Mouse (Mus musculus) neural tube, embryonic 12.5 days (tissue): ENCODE results near the gene Hist3h2ba. TPM values are rescaled to one million over a fixed set of nuclear protein-coding genes. Genes with fewer than 3 reads are reported as not detected.
"Not testable (repeated sequence)": the region's sequence is repeated elsewhere in the genome, so short reads cannot be mapped to it uniquely, and the experiment has no call there.

Source experiments
- ATAC-seq: fragments of 200-750 bp; cut with Nextera tagmentation; 2 replicates; pipeline ENCODE4 v1.8.0; 2017; ENCODE audit warnings: low read depth, mild to moderate bottlenecking, moderate TSS enrichment, moderate library complexity; ENCODE audit not compliant: low FRiP score
- H3K27ac ChIP-seq: fragments of 300-500 bp; sonication (generic); 2 replicates; pipeline ENCODE4 v1.5.1; 2016
- H3K27me3 ChIP-seq: fragments of 300-500 bp; sonication (generic); replicated peaks from 2 replicates; pipeline ENCODE4 v1.6.1; 2016; ENCODE audit warnings: mild to moderate bottlenecking
- H3K36me3 ChIP-seq: fragments of 300-500 bp; sonication (generic); 2 replicates; pipeline ENCODE4 v1.6.1; 2016; ENCODE audit warnings: mild to moderate bottlenecking
- H3K4me1 ChIP-seq: fragments of 300-500 bp; sonication (generic); 2 replicates; pipeline ENCODE4 v1.6.1; 2016
- H3K4me2 ChIP-seq: fragments of 300-500 bp; sonication (generic); replicated peaks from 2 replicates; pipeline ENCODE4 v1.6.1; 2016; ENCODE audit warnings: mild to moderate bottlenecking
- H3K4me3 ChIP-seq: fragments of 300-500 bp; sonication (generic); 2 replicates; pipeline ENCODE4 v1.5.1; 2016
- H3K9ac ChIP-seq: fragments of 300-500 bp; sonication (generic); 2 replicates; pipeline ENCODE4 v1.6.1; 2016; ENCODE audit warnings: mild to moderate bottlenecking
- H3K9me3 ChIP-seq: fragments of 300-500 bp; sonication (generic); 2 replicates; pipeline ENCODE4 v1.6.1; 2016; ENCODE audit warnings: mild to moderate bottlenecking
- WGBS: fragments of 180-500 bp; shearing (Covaris S2); methylation state at CpG from one replicate; pipeline ENCODE4 v1.1.7; 2016; 5-methylcytosine and 5-hydroxymethylcytosine counted together
- polyA plus RNA-seq: library from polyadenylated mRNA; unstranded; fragments of >200 nt; fragmentation: Nextera tagmentation; extraction: Ambion mirVana; gene quantifications from 2 replicates; pipeline ENCODE4 v1.2.1, GENCODE M21; 2016

The Hist3h2ba gene
- polyA plus RNA-seq, 1 experiment from 2014 or later = 167 TPM

GRCm38 (mm10) chr11:58947306-58947705, 1.4 kb upstream of the Hist3h2ba start:
- Histone ChIP-seq H3K36me3 (no peaks in the 10 kb centered on the region), H3K9me3 (no peaks in the 10 kb centered on the region), H3K4me1 (peaks cover 11% of the 10 kb centered on the region), H3K9ac (0 out of 2 replicates have a peak overlapping the region, but pooled peaks have one; percentile 63), H3K4me2 (peak overlapping the region; percentile 66), H3K4me3 (0 out of 2 replicates have a peak overlapping the region, but pooled peaks have one; percentile 38), H3K27me3 (no peaks in the 10 kb centered on the region), H3K27ac (peak overlapping the region; percentile 83; the same call in 1 of the 2 replicates)
- ATAC-seq = no peak
- WGBS = 84% methylated on average over 3 of the region's 3 CpGs

GRCm38 (mm10) chr11:58947798-58948528, 757 bp upstream of the Hist3h2ba start:
- Histone ChIP-seq H3K27me3 (no peaks in the 10 kb centered on the region), H3K4me1 (peaks cover 14% of the 10 kb centered on the region), H3K4me2 (peak overlapping the region; percentile 66), H3K36me3 (no peaks in the 10 kb centered on the region), H3K4me3 (peak overlapping the region; percentile 38), H3K27ac (peak overlapping the region; percentile 83), H3K9ac (peak overlapping the region; percentile 63), H3K9me3 (no peaks in the 10 kb centered on the region)
- WGBS = 19% methylated on average over 23 of the region's 23 CpGs
- ATAC-seq = peak; percentile 70

GRCm38 (mm10) chr11:58949480-58950431, 1.0 kb downstream of the Hist3h2ba start:
- peak overlapping the region; percentile 70 for H3K9ac ChIP-seq
- peaks cover 10% of the 10 kb centered on the region for H3K4me1 ChIP-seq
- no peaks in the 10 kb centered on the region for H3K27me3 ChIP-seq
- H3K27ac ChIP-seq = peak overlapping the region; percentile 92
- 3% methylated on average over 20 of the region's 20 CpGs for WGBS
- H3K9me3 ChIP-seq = no peaks in the 10 kb centered on the region
- no peaks in the 10 kb centered on the region for H3K36me3 ChIP-seq
- ATAC-seq = peak; percentile 45
- peak overlapping the region; percentile 66 for H3K4me2 ChIP-seq
- peak overlapping the region; percentile 46 for H3K4me3 ChIP-seq

GRCm38 (mm10) chr11:58951210-58951609, 2.5 kb downstream of the Hist3h2ba start:
- ATAC-seq = no peak
- Histone ChIP-seq H3K9me3 (no peaks in the 10 kb centered on the region), H3K36me3 (no peaks in the 10 kb centered on the region), H3K4me1 (peaks cover 11% of the 10 kb centered on the region), H3K4me2 (peak overlapping the region; percentile 66), H3K9ac (0 out of 2 replicates have a peak overlapping the region, but pooled peaks have one; percentile 70), H3K27ac (no peak overlapping the region), H3K4me3 (no peak overlapping the region), H3K27me3 (no peaks in the 10 kb centered on the region)
- WGBS = 80% methylated on average over 5 of the region's 5 CpGs

- Histone ChIP-seq H3K9me3 (no peaks in the 10 kb centered on the region), H3K9ac (peak overlapping the region; percentile 85), H3K27me3 (no peaks in the 10 kb centered on the region), H3K4me2 (peak overlapping the region; percentile 91), H3K4me1 (peaks cover 26% of the 10 kb centered on the region), H3K36me3 (peaks cover 10% of the 10 kb centered on the region; the same call in 1 of the 2 replicates), H3K4me3 (peak overlapping the region; percentile 71), H3K27ac (peak overlapping the region; percentile 98)
- peak; percentile 8 for ATAC-seq
- under 1% methylated on average over 33 of the region's 33 CpGs for WGBS
Measured at GRCm38 (mm10) chr11:58953351-58954169, 4.8 kb downstream of the Hist3h2ba start.

- peak overlapping the region; percentile 85 for H3K9ac ChIP-seq
- not testable (repeated sequence) for H3K27me3 ChIP-seq, H3K9me3 ChIP-seq, H3K36me3 ChIP-seq
- H3K4me3 ChIP-seq = peak overlapping the region; percentile 71
- under 1% methylated on average over 17 of the region's 17 CpGs for WGBS
- peak; percentile 30; the same call in 1 of the 2 replicates for ATAC-seq
- H3K4me1 ChIP-seq = peaks cover 26% of the 10 kb centered on the region
- peak overlapping the region; percentile 91 for H3K4me2 ChIP-seq
- H3K27ac ChIP-seq = peak overlapping the region; percentile 98
Measured at GRCm38 (mm10) chr11:58954170-58954419, 5.4 kb downstream of the Hist3h2ba start.

GRCm38 (mm10) chr11:58954420-58955142, 5.9 kb downstream of the Hist3h2ba start, which contains the start of the genes Hist3h2a and Trim17:
TSS of gene Hist3h2a (plus strand) at chr11:58954685.
TSS of gene Trim17 (plus strand) at chr11:58954685.
- under 1% methylated on average over 49 of the region's 49 CpGs for WGBS
- H3K4me3 ChIP-seq = peak within 1 kb of the TSS; percentile 71
- no peaks in the 10 kb centered on the region for H3K9me3 ChIP-seq
- peak; percentile 90 for ATAC-seq
- H3K4me2 ChIP-seq = peak within 1 kb of the TSS; percentile 91
- H3K27ac ChIP-seq = peak within 1 kb of the TSS; percentile 98
- peaks cover 31% of the 10 kb centered on the region for H3K4me1 ChIP-seq
- no peaks in the 10 kb centered on the region for H3K27me3 ChIP-seq
- H3K9ac ChIP-seq = peak within 1 kb of the TSS; percentile 87
- peaks cover 10% of the 10 kb centered on the region; the same call in 1 of the 2 replicates for H3K36me3 ChIP-seq

- Histone ChIP-seq H3K27me3 (no peaks in the 10 kb centered on the region), H3K36me3 (peaks cover 10% of the 10 kb centered on the region; the same call in 1 of the 2 replicates), H3K27ac (peak overlapping the region; percentile 93), H3K4me2 (peak overlapping the region; percentile 91), H3K4me3 (peak overlapping the region; percentile 71), H3K4me1 (peaks cover 32% of the 10 kb centered on the region), H3K9me3 (no peaks in the 10 kb centered on the region), H3K9ac (peak overlapping the region; percentile 87)
- peak; percentile 39; the same call in 1 of the 2 replicates for ATAC-seq
- WGBS = under 1% methylated on average over 20 of the region's 20 CpGs
Measured at GRCm38 (mm10) chr11:58955143-58955867, 6.6 kb downstream of the Hist3h2ba start.

GRCm38 (mm10) chr11:58955868-58956257, 7.1 kb downstream of the Hist3h2ba start:
- Histone ChIP-seq H3K27ac (no peak overlapping the region), H3K4me3 (peak overlapping the region; percentile 71), H3K4me2 (peak overlapping the region; percentile 91), H3K9me3 (no peaks in the 10 kb centered on the region), H3K9ac (peak overlapping the region; percentile 87), H3K36me3 (peaks cover 10% of the 10 kb centered on the region; the same call in 1 of the 2 replicates), H3K4me1 (peaks cover 32% of the 10 kb centered on the region), H3K27me3 (no peaks in the 10 kb centered on the region)
- ATAC-seq = no peak
- WGBS = 29% methylated on average over 8 of the region's 8 CpGs

GRCm38 (mm10) chr11:58957226-58957914, 8.7 kb downstream of the Hist3h2ba start:
- no peak overlapping the region for H3K27ac ChIP-seq
- H3K4me1 ChIP-seq = peaks cover 26% of the 10 kb centered on the region
- no peaks in the 10 kb centered on the region for H3K9me3 ChIP-seq
- H3K9ac ChIP-seq = peak overlapping the region; percentile 87
- H3K4me2 ChIP-seq = peak overlapping the region; percentile 91
- ATAC-seq = no peak
- H3K27me3 ChIP-seq = 0 out of 2 replicates have a peak, but pooled peaks cover 3% of the 10 kb centered on the region
- peak overlapping the region; percentile 71 for H3K4me3 ChIP-seq
- WGBS = 88% methylated on average over 5 of the region's 5 CpGs
- H3K36me3 ChIP-seq = peaks cover 10% of the 10 kb centered on the region; the same call in 1 of the 2 replicates
